Mouse (Mus musculus) stomach, postnatal 0 days (tissue): Measurements from ENCODE around the gene Ostf1. TPM values are rescaled to one million over a fixed set of nuclear protein-coding genes. Genes with fewer than 3 reads are reported as not detected.

Source experiments
- ATAC-seq: fragments of 200-750 bp; cut with Nextera tagmentation; 2 replicates; pipeline ENCODE4 v1.8.0; 2017; ENCODE audit not compliant: low FRiP score, low TSS enrichment
- DNase-seq: peaks from one replicate; pipeline ENCODE4 v3.0.0-alpha.2; 2016; ENCODE audit warnings: low spot score
- H3K27ac ChIP-seq: fragments of 300-500 bp; sonication (generic); replicated peaks from 2 replicates; pipeline ENCODE4 v1.5.1; 2014; ENCODE audit warnings: mild to moderate bottlenecking, control low read depth
- H3K27me3 ChIP-seq: fragments of 300-500 bp; sonication (generic); 2 replicates; pipeline ENCODE4 v1.6.1; 2014; ENCODE audit warnings: low read length; ENCODE audit not compliant: control insufficient read depth, insufficient read depth
- H3K36me3 ChIP-seq: fragments of 300-500 bp; sonication (generic); 2 replicates; pipeline ENCODE4 v1.6.1; 2014; ENCODE audit warnings: low read length, mixed read lengths; ENCODE audit not compliant: control insufficient read depth, insufficient read depth
- H3K4me1 ChIP-seq: fragments of 300-500 bp; sonication (generic); replicated peaks from 2 replicates; pipeline ENCODE4 v1.6.1; 2014; ENCODE audit warnings: antibody characterized with exemption; ENCODE audit not compliant: control insufficient read depth, insufficient read depth
- H3K4me2 ChIP-seq: fragments of 300-500 bp; sonication (generic); replicated peaks from 2 replicates; pipeline ENCODE4 v1.6.1; 2014; ENCODE audit warnings: low read depth, mild to moderate bottlenecking, control low read depth, moderate library complexity
- H3K4me3 ChIP-seq: fragments of 300-500 bp; sonication (generic); 2 replicates; pipeline ENCODE4 v1.5.1; 2014; ENCODE audit warnings: low read depth, low read length, control low read depth
- H3K9ac ChIP-seq: fragments of 300-500 bp; sonication (generic); 2 replicates; pipeline ENCODE4 v1.6.1; 2014; ENCODE audit warnings: mild to moderate bottlenecking, low read length, control low read depth, mixed read lengths
- H3K9me3 ChIP-seq: fragments of 300-500 bp; sonication (generic); 2 replicates; pipeline ENCODE4 v1.6.1; 2016; ENCODE audit warnings: low read length; ENCODE audit not compliant: control insufficient read depth
- CTCF ChIP-seq: IDR thresholded peaks from 2 replicates; pipeline ENCODE4 v1.5.1; 2016; ENCODE audit warnings: antibody characterized with exemption, low read depth, mild to moderate bottlenecking, moderate library complexity
- EP300 ChIP-seq: optimal IDR thresholded peaks from 2 replicates; pipeline ENCODE3; 2016; ENCODE audit warnings: antibody characterized with exemption
- WGBS: fragments of 180-500 bp; shearing (Covaris S2); extraction: QIAGEN DNeasy Blood & Tissue Kit; methylation state at CpG from one replicate; pipeline ENCODE4 v1.1.7; 2014; 5-methylcytosine and 5-hydroxymethylcytosine counted together
- polyA plus RNA-seq: library from polyadenylated mRNA; unstranded; fragments of >200 nt; fragmentation: Nextera tagmentation; extraction: Ambion mirVana; gene quantifications from 2 replicates; pipeline ENCODE4 v1.2.1, GENCODE M21; 2015

The Ostf1 gene
- polyA plus RNA-seq, 1 experiment from 2014 or later, result 129 TPM

GRCm38 (mm10) chr19:18644084-18644483 lies 12.5 kb upstream of the Ostf1 start:
- Histone ChIP-seq H3K4me1 (no peaks in the 10 kb centered on the region), H3K9me3 (no peaks in the 10 kb centered on the region), H3K9ac (no peak overlapping the region), H3K36me3 (no peaks in the 10 kb centered on the region), H3K4me2 (no peak overlapping the region), H3K4me3 (no peak overlapping the region), H3K27ac (no peak overlapping the region), H3K27me3 (no peaks in the 10 kb centered on the region)
- WGBS, result 81% methylated on average over 6 of the region's 6 CpGs
- ATAC-seq (no peak), DNase-seq (no peak)
- TF ChIP-seq CTCF, result no peak
- no peak for TF ChIP-seq EP300

GRCm38 (mm10) chr19:18643411-18643810 lies 11.8 kb upstream of the Ostf1 start:
- no peaks in the 10 kb centered on the region for H3K36me3 ChIP-seq
- no peaks in the 10 kb centered on the region for H3K4me1 ChIP-seq
- no peak overlapping the region for H3K4me3 ChIP-seq
- no peak overlapping the region for H3K27ac ChIP-seq
- H3K9me3 ChIP-seq, result no peaks in the 10 kb centered on the region
- WGBS, result 71% methylated on average over 4 of the region's 4 CpGs
- no peak for ATAC-seq
- no peaks in the 10 kb centered on the region for H3K27me3 ChIP-seq
- H3K4me2 ChIP-seq, result no peak overlapping the region
- no peak for DNase-seq
- TF ChIP-seq CTCF (no peak), EP300 (no peak)
- no peak overlapping the region for H3K9ac ChIP-seq

- ATAC-seq, result no peak
Observed at GRCm38 (mm10) chr19:18641001-18641400, 9.4 kb upstream of the Ostf1 start.

GRCm38 (mm10) chr19:18639552-18639951 lies 7.9 kb upstream of the Ostf1 start:
- Histone ChIP-seq H3K4me2 (no peak overlapping the region), H3K9me3 (no peaks in the 10 kb centered on the region), H3K36me3 (no peaks in the 10 kb centered on the region), H3K4me3 (no peak overlapping the region), H3K4me1 (no peaks in the 10 kb centered on the region), H3K27ac (no peak overlapping the region), H3K27me3 (no peaks in the 10 kb centered on the region), H3K9ac (no peak overlapping the region)
- TF ChIP-seq EP300, result no peak
- peak; percentile 81 for TF ChIP-seq CTCF
- ATAC-seq (no peak), DNase-seq (peak; percentile 37)
- WGBS, result 26% methylated on average over 2 of the region's 2 CpGs

More at GRCm38 (mm10) chr19:18641001-18641400, 9.4 kb upstream of the Ostf1 start:
- no peaks in the 10 kb centered on the region for H3K27me3 ChIP-seq
- TF ChIP-seq EP300 (no peak), CTCF (no peak)
- no peak overlapping the region for H3K9ac ChIP-seq
- no peak overlapping the region for H3K4me2 ChIP-seq
- no peak overlapping the region for H3K4me3 ChIP-seq
- no peaks in the 10 kb centered on the region for H3K9me3 ChIP-seq
- 72% methylated on average over 4 of the region's 4 CpGs for WGBS
- H3K36me3 ChIP-seq, result no peaks in the 10 kb centered on the region
- H3K27ac ChIP-seq, result no peak overlapping the region
- no peak for DNase-seq
- H3K4me1 ChIP-seq, result no peaks in the 10 kb centered on the region

- Histone ChIP-seq H3K27me3 (no peaks in the 10 kb centered on the region), H3K36me3 (no peaks in the 10 kb centered on the region), H3K9me3 (no peaks in the 10 kb centered on the region), H3K4me2 (no peak overlapping the region), H3K27ac (no peak overlapping the region), H3K4me3 (no peak overlapping the region), H3K4me1 (no peaks in the 10 kb centered on the region), H3K9ac (no peak overlapping the region)
- 60% methylated on average over 5 of the region's 5 CpGs for WGBS
- ATAC-seq (no peak), DNase-seq (no peak)
- TF ChIP-seq CTCF, result no peak
- TF ChIP-seq EP300, result no peak
Observed at GRCm38 (mm10) chr19:18638949-18639348, 7.3 kb upstream of the Ostf1 start.

GRCm38 (mm10) chr19:18637954-18638353 lies 6.3 kb upstream of the Ostf1 start:
- ATAC-seq, result no peak
- Histone ChIP-seq H3K4me2 (no peak overlapping the region), H3K27me3 (no peaks in the 10 kb centered on the region), H3K9me3 (no peaks in the 10 kb centered on the region), H3K9ac (no peak overlapping the region), H3K36me3 (no peaks in the 10 kb centered on the region), H3K4me3 (no peak overlapping the region), H3K4me1 (no peaks in the 10 kb centered on the region), H3K27ac (no peak overlapping the region)
- TF ChIP-seq EP300 (no peak), CTCF (no peak)
- WGBS, result 76% methylated on average over 5 of the region's 5 CpGs
- DNase-seq, result no peak
